Mouse (Mus musculus) ovary, postnatal 14 days (tissue): ENCODE data around the gene Grk4.
A peak's percentile ranks its signal among the peaks of the same experiment; 100 is the strongest.

Experiments
- DNase-seq: peaks from one replicate; pipeline ENCODE4 v3.0.0; 2022; ENCODE audit warnings: low spot score

Gene Grk4

DNA sequence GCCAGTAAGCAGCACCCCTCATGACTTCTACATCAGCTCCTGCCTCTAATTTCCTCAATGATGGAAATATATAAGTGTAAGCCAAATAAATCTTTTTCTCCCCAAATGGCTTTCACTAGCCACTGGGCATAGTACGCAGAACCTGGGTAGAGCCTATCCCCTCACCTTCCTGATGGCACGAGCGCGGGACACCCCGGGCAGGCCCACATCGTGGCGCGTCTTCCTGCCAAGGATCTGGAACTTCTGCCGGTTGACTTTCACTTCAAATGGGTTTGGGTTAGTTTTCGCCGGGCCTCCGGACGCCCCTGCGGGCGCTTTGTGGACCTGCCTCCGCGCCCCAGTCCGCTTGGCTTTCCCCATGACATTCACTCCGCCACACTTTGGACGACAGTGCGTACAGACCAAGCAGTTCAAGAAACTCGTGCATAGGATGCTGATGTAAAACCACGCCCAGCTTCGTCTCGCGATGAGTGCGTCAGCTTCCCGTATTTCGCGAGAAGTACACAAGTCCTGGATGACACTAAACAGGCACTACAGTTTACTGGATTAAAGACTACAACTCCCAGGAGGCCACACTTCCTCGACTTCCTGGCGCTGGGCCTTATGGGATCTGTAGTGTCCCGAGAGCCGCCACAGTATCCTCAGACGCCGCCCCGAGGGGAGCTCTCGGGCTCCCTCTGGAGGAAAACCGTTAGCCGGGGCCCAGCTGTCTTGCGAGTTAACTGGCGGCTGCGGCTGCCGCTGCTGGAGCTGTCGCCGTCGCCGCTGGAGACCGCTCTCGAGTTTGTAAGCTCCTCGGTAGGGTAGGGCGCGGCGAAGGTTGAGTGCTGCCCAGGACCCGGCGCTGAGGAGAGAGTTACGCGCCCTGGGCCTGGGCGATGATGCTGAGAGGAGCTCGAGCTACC is at the start of gene Grk4, which contains the start of gene Nop14:
Gene Grk4 (plus strand): TSS at position 694 of the 905 bp plus-strand sequence.
Gene Nop14 (minus strand): TSS at position 463 of the 905 bp plus-strand sequence.
- peak; percentile 97 for DNase-seq

DNA sequence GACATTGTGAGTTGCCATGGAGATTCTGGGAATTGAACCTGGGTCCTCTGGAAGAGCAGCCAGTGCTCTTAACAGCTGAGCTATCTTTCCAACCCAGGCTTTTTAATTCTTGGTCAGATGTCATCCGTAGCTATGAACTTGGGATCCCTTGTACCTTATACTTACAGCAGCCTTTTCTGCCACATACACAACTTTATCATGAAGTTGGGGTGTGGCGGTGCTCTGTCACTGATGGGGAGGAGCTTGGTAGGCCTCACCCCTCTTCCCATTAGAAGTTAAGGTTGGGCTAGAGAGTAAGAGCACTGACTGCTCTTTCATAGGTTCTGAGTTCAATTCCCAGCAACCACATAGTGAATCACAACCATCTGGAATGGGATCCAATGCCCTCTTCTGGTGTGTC is 27.2 kb upstream of the Grk4 start:
- DNase-seq: no peak

- DNase-seq: no peak
Measured at GRCm38 (mm10) chr5:34633641-34634040, 26.5 kb upstream of the Grk4 start.

GRCm38 (mm10) chr5:34634746-34635400 is 25.3 kb upstream of the Grk4 start:
- no peak for DNase-seq

DNA sequence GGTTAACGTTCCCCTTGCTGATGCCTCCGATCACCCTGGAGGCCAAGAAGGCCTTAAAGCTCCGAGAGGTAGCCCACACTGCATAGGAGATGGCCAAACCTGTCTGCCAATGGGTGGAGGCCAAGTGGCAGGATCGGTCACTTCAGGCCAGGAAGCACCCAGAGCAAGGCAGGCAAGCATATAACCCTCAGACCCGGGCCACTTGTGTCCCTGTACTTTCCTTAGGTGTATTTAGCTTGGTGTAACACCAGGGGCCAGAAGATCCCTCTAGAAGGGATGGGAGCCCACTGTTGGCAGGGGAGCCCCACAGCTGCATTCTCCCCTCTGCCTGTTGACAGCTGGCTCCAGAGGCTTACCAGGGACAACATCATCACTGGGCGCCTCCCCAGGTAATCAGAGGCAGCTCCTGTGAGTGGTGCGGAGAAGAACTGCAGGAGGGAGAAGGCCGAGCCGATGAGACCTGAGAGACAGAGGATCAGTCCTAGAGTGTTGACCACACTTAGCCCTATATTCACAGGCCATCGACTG is 24.4 kb upstream of the Grk4 start:
- DNase-seq: no peak

- peak; percentile 65 for DNase-seq
Measured at GRCm38 (mm10) chr5:34636481-34637287, 23.5 kb upstream of the Grk4 start, which contains the start of gene Mfsd10. Gene Mfsd10, minus strand, starts transcription at chr5:34637212.

GRCm38 (mm10) chr5:34637591-34638156 is 22.5 kb upstream of the Grk4 start:
- DNase-seq: no peak

GRCm38 (mm10) chr5:34641991-34642390 is 18.2 kb upstream of the Grk4 start:
- DNase-seq: no peak

DNA sequence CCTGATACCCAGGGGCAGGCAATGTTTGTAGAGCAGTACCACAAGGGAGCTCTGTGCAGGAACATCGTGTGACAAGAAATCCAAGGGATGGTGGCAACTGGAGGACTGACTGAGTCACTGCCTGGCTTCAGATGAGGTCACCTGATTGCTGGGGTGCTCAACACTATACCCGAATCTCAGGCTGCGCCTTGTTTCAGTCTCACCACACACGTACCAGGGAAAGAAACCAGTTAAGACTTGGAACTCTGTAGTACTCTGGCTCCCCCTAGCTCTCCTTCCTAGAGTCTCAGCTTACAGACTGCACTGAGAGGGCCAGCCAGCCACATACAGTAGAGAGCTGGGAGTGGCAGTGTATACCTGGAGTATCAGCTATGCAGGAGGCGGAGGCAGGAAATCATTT is 17.2 kb upstream of the Grk4 start:
- DNase-seq: no peak

DNA sequence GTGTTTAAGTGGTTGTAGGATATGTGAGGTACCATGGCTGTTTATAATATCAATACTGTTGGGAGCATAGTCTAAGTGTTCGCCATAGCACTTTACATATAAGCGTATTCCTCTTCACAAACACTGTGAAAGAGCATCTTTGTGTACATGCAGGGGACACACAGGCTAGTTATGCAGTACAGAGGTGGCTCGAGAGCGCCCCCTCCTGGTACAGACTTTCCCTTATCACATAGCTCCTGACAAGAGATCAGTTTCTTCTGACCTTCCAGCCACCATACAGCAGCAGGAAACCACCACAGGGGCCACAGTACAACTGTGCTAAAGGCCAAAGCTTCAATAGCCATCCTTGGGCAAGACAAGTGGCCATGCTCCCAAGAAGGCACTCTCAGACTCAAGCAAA is 12.6 kb upstream of the Grk4 start:
- no peak for DNase-seq

DNA sequence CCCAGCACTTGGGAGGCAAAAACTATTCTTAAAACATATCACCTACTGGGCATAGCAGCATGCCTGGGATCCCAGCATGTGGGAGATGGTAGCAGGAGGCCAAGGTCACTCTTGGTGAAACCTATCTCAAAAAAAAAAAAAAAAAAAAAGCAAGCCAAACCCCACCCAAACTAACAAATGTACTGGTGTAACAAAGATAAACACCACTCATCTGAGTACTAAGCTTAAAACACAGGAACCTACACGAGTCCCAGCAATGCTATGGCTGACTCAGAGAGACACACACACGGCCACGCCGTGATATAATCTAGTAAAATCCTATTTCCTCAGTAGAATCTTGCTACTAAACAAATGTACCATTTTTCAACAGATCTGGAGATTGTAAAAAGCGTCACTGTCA is 7.2 kb upstream of the Grk4 start:
- no peak for DNase-seq

DNA sequence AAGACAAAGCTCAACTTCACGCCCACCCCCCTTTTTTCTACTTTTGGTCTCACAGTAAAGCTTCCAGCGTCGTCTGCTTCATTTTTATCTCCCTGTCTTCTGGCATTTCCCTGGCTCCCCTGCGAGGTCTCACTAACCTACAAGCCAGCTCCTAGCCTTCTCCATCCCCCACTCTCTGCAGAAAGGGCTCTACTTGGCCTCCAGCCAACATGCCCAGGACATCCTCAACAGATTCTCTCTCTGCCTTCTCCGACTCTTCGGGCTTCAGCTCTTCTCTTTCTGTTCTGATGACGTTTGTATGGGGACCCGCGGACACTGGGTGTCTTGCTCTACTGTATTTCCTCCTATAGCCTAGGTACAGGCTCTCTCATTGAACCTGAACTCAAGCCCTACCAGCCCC is 5.3 kb upstream of the Grk4 start:
- no peak for DNase-seq

DNA sequence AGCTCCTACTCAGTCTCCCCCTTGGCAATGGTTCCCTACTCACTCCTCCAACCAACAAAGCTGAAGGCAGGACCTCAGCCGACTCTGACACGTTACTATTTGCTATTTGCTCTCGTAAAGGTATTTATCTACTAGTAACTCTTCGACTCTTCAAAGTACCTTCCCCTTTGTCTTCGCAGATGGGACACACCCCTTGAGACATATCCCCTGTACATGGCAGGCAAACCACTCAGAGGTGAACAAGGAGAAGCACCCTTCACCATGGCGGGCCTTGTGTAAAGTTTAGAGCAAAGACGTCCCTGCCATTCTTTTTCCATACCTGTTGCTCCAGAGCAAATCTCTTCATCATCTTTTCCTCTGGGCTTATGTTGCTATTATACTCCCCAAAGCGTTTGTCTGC is 2.6 kb upstream of the Grk4 start:
- no peak for DNase-seq

GRCm38 (mm10) chr5:34660591-34661130 is 482 bp downstream of the Grk4 start:
- DNase-seq: no peak

GRCm38 (mm10) chr5:34661909-34662308 is 1.7 kb downstream of the Grk4 start:
- no peak for DNase-seq

- DNase-seq: no peak
Measured at GRCm38 (mm10) chr5:34663231-34663630, 3.1 kb downstream of the Grk4 start.

- DNase-seq: no peak
Measured at GRCm38 (mm10) chr5:34669493-34669892, 9.3 kb downstream of the Grk4 start.

GRCm38 (mm10) chr5:34670280-34670679 is 10.1 kb downstream of the Grk4 start:
- DNase-seq: no peak

DNA sequence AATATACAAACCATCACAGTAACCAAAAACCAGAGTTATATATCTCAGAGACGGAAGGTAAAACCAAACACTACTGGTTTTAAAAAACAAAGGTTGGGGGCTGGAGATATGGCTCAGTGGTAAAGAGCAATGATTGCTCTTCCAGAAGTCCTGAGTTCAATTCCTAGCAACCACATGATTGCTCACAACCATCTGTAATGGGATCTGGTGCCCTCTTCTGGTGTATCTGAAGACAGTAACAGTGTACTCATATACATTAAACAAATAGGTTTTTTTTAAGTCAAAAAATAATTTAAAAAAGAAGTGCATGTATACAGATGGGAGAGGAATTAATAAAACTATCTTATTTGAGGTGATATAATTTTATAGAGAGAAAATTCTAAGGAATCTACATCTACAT is 29.7 kb downstream of the Grk4 start:
- DNase-seq: no peak

GRCm38 (mm10) chr5:34692782-34693181 is 32.6 kb downstream of the Grk4 start:
- DNase-seq: no peak

DNA sequence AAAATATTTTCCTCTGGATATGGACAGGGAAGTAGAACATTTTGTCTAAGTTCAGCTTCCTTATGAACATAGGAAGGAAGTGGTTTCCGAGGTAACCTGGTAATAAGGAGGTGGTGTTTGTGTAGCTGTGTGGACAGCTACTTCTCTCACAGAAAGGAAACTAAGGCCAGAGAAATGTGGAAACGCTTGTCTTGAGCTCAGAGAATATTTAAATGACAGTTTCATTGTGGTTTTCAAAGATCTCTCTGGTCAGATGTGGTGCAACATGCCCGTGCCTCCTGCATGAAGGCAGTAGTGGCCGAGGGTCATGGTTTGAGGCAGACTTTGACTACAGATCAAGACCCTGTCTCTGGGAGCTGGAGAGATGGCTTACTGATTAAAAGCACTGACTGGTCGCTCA is 35.3 kb downstream of the Grk4 start:
- DNase-seq: no peak

DNA sequence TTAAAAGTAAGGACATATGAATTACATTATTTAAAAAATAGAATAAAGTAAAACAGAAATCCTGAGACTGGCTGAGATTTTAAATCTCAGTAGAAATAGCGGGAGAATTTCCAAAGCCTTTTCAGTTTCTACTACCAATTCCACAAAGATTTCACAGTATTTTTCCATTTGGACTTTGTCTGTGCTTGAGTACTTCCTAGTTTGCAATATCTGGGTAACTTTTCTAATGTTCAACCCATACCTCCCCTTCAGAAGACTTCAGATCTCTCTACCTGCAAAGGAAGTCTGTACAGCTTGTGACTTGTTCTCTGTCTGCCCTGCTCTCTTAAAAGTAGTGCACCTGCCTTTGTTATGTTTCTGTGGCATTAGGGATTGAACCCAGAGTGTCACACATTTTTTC is 48.3 kb downstream of the Grk4 start:
- DNase-seq: no peak
